In genomic region chr9:49570731-49571694, GRCm38 (mm10) we compare ENCODE assay signal across 8 mouse cellular contexts.
DNase-seq lines count a peak whose midpoint lies in the region.

No protein-coding gene starts in this region.

- intact Hi-C loops in left cerebral cortex, postnatal 4 days (cut with DNase I) = no loop called here

- DNase-seq in ovary, postnatal 14 days (ENCODE audit: low spot score) = peak; percentile 4
- DNase-seq in ovary, postnatal 36 days (ENCODE audit: low spot score) = no peak
- DNase-seq in embryo, embryonic 10 days (ENCODE audit: low spot score) = peak; percentile 86
- DNase-seq in heart, postnatal 4 days = peak; percentile 31
- peak; percentile 45 for DNase-seq in left cerebral cortex, postnatal 4 days
- peak; percentile 60 for DNase-seq in right cerebral cortex, postnatal 14 days
- DNase-seq in spleen, adult 18-20 months = no peak
- no peak for DNase-seq in kidney, adult 8-10 months

Comparison
In these comparisons a context has a peak if more than half of its experiments do, and no peak if none do; other contexts are left out.
1. DNase-seq: peak in ovary, postnatal 14 days (single experiment), embryo, embryonic 10 days (single experiment), heart, postnatal 4 days (single experiment), left cerebral cortex, postnatal 4 days (single experiment) and right cerebral cortex, postnatal 14 days (single experiment); none in ovary, postnatal 36 days (single experiment), spleen, adult 18-20 months (0 of 2) and kidney, adult 8-10 months (0 of 2).